Mouse (Mus musculus): ENCODE data around the gene Cadps.

DNA sequence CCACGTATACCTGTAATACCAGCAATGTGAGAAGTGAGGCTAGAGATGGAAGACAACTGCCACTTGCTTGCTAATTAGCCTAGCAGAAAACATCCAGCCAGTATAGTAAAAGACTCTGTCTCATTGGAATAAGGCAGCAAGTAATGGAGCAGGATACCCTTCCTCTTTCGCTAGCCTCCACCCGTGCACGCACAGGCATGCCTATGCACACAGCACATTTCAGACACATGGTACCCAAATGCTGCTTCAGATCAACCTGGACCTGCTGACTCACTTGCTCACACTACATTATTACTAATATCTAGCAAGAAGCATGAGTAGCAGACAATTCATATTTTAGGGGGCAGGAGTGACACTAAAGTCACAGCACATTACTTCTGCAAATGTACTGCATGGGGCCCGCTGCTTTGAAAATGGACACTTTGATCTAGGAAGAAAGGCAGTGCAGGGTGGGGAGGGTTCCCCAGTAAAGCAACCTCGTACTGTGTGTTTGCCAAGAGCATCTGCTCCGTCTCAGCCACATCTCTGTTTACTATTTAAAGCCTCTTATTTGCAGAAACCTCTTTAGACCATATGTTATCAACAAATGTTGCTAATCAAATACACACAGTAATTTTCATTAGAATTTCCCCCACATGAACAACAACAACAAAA lies 263.8 kb downstream of the Cadps start:
- TF ChIP-seq MEF2A (IDR thresholded peaks at IDR 0.05; ENCODE audit: borderline replicate concordance, low read depth, low read length) (no peak), CTCF (conservative IDR thresholded peaks at IDR 0.05 in 1 of 2, IDR thresholded peaks at IDR 0.05 in 1 of 2; ENCODE audit: low read depth in 2 of 2, low read length in 2 of 2) (no peak), MAX (IDR thresholded peaks at IDR 0.05; ENCODE audit: low read length) (no peak), POLR2A (IDR thresholded peaks at IDR 0.05; ENCODE audit: low read depth, low read length) (no peak), EP300 (IDR thresholded peaks at IDR 0.05; ENCODE audit: low read length) (no peak), PAX5 (IDR thresholded peaks at IDR 0.05; ENCODE audit: low read length) (no peak), USF1 (IDR thresholded peaks at IDR 0.05; ENCODE audit: low read depth, low read length) (no peak), ZMIZ1 (IDR thresholded peaks at IDR 0.05; ENCODE audit: low read depth, low read length) (no peak), HCFC1 (IDR thresholded peaks at IDR 0.05; ENCODE audit: low read depth, low read length) (no peak)
